Mouse (Mus musculus): ENCODE data around the gene Map2k3.

GRCm38 (mm10) chr11:60932503-60933020 is 729 bp downstream of the Map2k3 start:
- no peak for TF ChIP-seq POLR2A (IDR thresholded peaks at IDR 0.05; ENCODE audit: borderline replicate concordance, insufficient read depth, low read length)
- no peak for TF ChIP-seq CTCF (IDR thresholded peaks at IDR 0.05; ENCODE audit: borderline replicate concordance, insufficient read depth, low read depth, low read length)
